Mouse (Mus musculus) mouse trophoblast stem cell (cell line): ENCODE results near the gene Kdm4d.
"Not testable (repeated sequence)": the region's sequence is repeated elsewhere in the genome, so short reads cannot be mapped to it uniquely, and the experiment has no call there.

Experiments used
- in situ Hi-C, 2 experiments: fragments of 300-500 bp; cut with MseI, MboI; formaldehyde crosslinking; loops; 2 replicates in 1 of 2; 3 replicates in 1 of 2; pipeline ENCODE4 v1.15.1; 2025

The Kdm4d gene

DNA sequence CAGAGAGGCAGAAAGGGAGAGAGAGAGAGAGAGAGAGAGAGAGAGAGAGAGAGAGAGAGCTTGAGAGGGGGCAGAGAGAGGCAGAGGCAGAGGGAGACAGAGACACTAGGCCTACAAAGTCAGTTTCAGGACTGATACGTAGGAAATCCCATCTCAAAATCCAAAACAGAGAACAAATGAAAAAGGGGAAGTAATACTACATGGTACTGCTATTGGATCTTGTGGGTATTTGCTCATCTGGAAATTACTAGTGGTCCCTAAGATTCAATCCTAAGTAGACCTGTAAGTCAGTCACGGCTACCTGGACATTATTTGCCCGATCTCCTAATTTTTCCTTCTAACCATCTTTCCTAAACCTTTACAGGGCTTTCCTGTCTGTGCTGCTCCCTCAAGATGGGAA lies 44.0 kb downstream of the Kdm4d start:
- in situ Hi-C loops = no loop called here

- in situ Hi-C loops = not testable (repeated sequence)
Observed at GRCm38 (mm10) chr9:14451120-14451519, 49.2 kb downstream of the Kdm4d start.

- in situ Hi-C loops = not testable (repeated sequence)
Observed at GRCm38 (mm10) chr9:14447086-14447485, 53.2 kb downstream of the Kdm4d start.

GRCm38 (mm10) chr9:14440347-14440746 lies 59.9 kb downstream of the Kdm4d start:
- in situ Hi-C loops = no loop called here

- in situ Hi-C loops = no loop called here
Observed at GRCm38 (mm10) chr9:14433252-14433939, 66.9 kb downstream of the Kdm4d start.
